Comparison of ENCODE assay signal across 15 mouse cellular contexts in genomic region chr6:88990300-88990685, GRCm38 (mm10).
DNase-seq lines count a peak whose midpoint lies in the region; ATAC-seq lines count a peak whose summit lies in the region.
"Had no signal": no experiment of that assay in that cellular context is flagged by ENCODE, and none has a peak within 500 bp of the region (broad histone marks: within the 10 kb centered on the region; RNA-seq: fewer than 3 reads in every experiment).

No protein-coding gene starts in this region.

- H3K9me3 ChIP-seq in midbrain, embryonic 10.5 days (replicated peaks), result no peaks in the 10 kb centered on the region
- H3K9me3 ChIP-seq in midbrain, embryonic 13.5 days, result no peaks in the 10 kb centered on the region
- H3K9me3 ChIP-seq in liver, embryonic 16.5 days (replicated peaks; ENCODE audit: control insufficient read depth, low read length), result no peaks in the 10 kb centered on the region

- H3K4me3 ChIP-seq in midbrain, embryonic 10.5 days, result no peak overlapping the region
- H3K4me3 ChIP-seq in midbrain, embryonic 13.5 days (replicated peaks), result no peak overlapping the region
- no peak overlapping the region for H3K4me3 ChIP-seq in liver, embryonic 16.5 days (ENCODE audit: low read depth, low read length)

- 48% methylated on average over 1 of the region's 1 CpGs for WGBS in midbrain, embryonic 10.5 days
- WGBS in midbrain, embryonic 13.5 days, result 35% methylated on average over 1 of the region's 1 CpGs
- WGBS in liver, embryonic 16.5 days (ENCODE audit: insufficient replicate concordance), result 21% methylated on average over 1 of the region's 1 CpGs

- H3K4me2 ChIP-seq in midbrain, embryonic 13.5 days (replicated peaks), result no peak overlapping the region
- peak overlapping the region; percentile 38 for H3K4me2 ChIP-seq in liver, embryonic 16.5 days (ENCODE audit: low read depth, low read length)

- no peak overlapping the region for H3K9ac ChIP-seq in midbrain, embryonic 13.5 days (replicated peaks)
- H3K9ac ChIP-seq in liver, embryonic 16.5 days (ENCODE audit: low read depth, low read length), result no peak overlapping the region

- no peaks in the 10 kb centered on the region for H3K36me3 ChIP-seq in midbrain, embryonic 10.5 days
- no peaks in the 10 kb centered on the region for H3K36me3 ChIP-seq in midbrain, embryonic 13.5 days
- no peaks in the 10 kb centered on the region for H3K36me3 ChIP-seq in liver, embryonic 16.5 days (ENCODE audit: control insufficient read depth, insufficient read depth)

- DNase-seq in adrenal gland, postnatal 10 days, result peak; percentile 17
- no peak for DNase-seq in adrenal gland, postnatal 25 days
- no peak for DNase-seq in midbrain, embryonic 10.5 days (ENCODE audit: low spot score)
- no peak for DNase-seq in embryo, embryonic 10 days (ENCODE audit: low spot score)
- DNase-seq in thymus, postnatal 25 days, result no peak
- no peak for DNase-seq in kidney, adult 9 months
- DNase-seq: cerebellum, postnatal 36 days; kidney, postnatal 25 days; left cerebral cortex, postnatal 4 days; midbrain, embryonic 14.5 days; right cerebral cortex, postnatal 4 days had no signal

- H3K27ac ChIP-seq in midbrain, embryonic 10.5 days (replicated peaks), result peak overlapping the region; percentile 39; the same call in 1 of the 2 replicates
- no peak overlapping the region for H3K27ac ChIP-seq in midbrain, embryonic 13.5 days
- H3K27ac ChIP-seq in liver, embryonic 16.5 days (ENCODE audit: low read length), result peak overlapping the region; percentile 60
- H3K27ac ChIP-seq: hindbrain, postnatal 0 days had no signal

- peaks cover 12% of the 10 kb centered on the region for H3K4me1 ChIP-seq in midbrain, embryonic 10.5 days
- H3K4me1 ChIP-seq in midbrain, embryonic 13.5 days (replicated peaks), result no peaks in the 10 kb centered on the region
- H3K4me1 ChIP-seq in liver, embryonic 16.5 days (ENCODE audit: control insufficient read depth, low read depth, low read length), result peaks cover 10% of the 10 kb centered on the region

- peaks cover 3% of the 10 kb centered on the region; the same call in 1 of the 2 replicates for H3K27me3 ChIP-seq in midbrain, embryonic 10.5 days (ENCODE audit: low read depth, poor library complexity, severe bottlenecking)
- no peaks in the 10 kb centered on the region; the same call in 1 of the 2 replicates for H3K27me3 ChIP-seq in midbrain, embryonic 13.5 days
- no peaks in the 10 kb centered on the region for H3K27me3 ChIP-seq in liver, embryonic 16.5 days (ENCODE audit: control insufficient read depth, insufficient read depth, low read depth, low read length)
- H3K27me3 ChIP-seq: Patski had no signal

- ATAC-seq in midbrain, embryonic 13.5 days, result no peak
- ATAC-seq in liver, embryonic 16.5 days (ENCODE audit: low read depth), result peak; percentile 60
- ATAC-seq: hindbrain, postnatal 0 days; Patski had no signal
